Mouse (Mus musculus) embryo, embryonic 10.5 days (tissue): Measurements from ENCODE around the gene Trub2.
"Not testable (repeated sequence)": the region's sequence is repeated elsewhere in the genome, so short reads cannot be mapped to it uniquely, and the experiment has no call there.

Source experiments
- DNase-seq: peaks from one replicate; pipeline ENCODE4 v3.0.0-alpha.2; 2015; ENCODE audit warnings: low spot score

The Trub2 gene

DNA sequence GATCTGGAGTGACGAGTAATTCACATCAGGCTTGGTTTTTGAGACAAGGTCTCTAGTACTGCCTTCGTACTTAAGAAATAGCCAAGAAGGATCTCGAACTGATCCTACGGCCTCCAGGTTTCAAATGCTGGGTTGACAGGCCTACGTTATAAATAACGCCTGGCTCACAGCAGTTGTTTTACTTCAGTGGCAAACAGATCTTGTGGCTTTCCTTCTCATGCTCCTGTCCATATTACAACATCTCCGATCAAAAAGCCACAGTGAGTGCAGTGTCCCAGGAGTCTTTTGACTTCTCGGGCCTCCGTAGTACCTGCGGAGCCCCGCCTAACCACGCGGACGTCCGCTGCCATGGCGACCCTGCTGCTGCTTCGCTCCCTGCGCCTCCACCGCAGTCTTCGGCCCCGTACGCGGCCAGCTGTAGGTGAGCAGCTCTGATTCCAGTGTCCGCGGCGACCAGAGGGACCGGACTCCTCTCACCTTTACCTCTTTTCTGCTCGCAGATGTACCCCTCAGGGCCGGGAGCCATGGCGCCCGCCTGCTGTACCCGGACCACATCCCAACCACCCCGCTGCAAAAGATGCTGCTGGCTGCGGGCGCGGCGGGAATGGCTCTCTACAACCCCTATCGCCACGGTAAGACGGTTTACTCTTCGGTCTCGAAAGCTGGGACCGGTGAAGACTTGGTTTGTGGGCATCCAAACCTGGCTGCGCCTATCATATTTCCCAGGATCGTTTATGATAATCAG, at the start of gene Trub2:
Trub2 (minus strand) TSS at position 566 of the 745 bp plus-strand sequence.
- peak; percentile 87 for DNase-seq

DNA sequence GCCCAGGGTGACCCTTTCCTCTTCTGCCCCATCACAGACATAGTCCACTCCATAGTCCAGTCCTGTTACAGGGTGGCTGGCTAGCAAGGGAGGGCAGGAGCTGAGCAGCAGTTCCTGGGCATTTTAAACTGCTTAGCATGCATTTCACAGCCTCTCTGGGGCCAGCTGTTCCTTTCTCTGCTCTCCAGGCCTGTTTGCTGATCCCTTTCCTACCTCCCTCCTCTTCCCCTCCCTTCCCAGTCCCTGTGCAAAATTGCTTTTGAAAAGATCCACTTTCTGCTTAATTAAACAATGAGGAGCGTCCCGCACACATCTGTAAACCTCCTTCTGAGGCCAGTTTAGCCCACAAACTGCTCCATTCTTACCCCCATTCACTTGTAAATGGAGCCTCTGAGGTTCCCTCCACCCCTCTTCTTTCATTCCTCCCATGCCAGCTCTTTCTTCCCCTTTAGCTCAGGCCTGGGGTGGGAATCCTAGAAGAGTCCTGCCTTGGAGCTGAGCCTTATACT, 47.1 kb upstream of the Trub2 start:
- peak; percentile 72 for DNase-seq

DNA sequence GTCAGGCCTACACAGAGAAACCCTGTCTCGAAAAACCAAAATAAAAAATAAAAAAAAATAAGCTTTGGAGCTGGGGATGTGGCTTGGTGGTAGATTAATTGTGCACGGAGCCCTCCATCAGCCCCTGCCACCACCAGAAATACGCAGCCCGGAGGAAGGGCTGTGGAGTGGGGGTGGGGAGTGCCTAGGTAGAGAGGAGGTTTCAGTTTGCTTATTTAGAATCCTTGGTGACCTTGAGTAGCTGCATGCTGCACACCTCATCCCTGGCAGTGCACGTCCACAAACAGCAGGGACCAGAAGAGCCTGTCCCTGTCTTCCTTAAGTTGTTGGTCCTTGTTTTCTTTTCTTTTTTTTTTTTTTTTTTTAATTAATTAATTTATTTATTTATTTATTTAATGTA, 45.5 kb upstream of the Trub2 start:
- no peak for DNase-seq

DNA sequence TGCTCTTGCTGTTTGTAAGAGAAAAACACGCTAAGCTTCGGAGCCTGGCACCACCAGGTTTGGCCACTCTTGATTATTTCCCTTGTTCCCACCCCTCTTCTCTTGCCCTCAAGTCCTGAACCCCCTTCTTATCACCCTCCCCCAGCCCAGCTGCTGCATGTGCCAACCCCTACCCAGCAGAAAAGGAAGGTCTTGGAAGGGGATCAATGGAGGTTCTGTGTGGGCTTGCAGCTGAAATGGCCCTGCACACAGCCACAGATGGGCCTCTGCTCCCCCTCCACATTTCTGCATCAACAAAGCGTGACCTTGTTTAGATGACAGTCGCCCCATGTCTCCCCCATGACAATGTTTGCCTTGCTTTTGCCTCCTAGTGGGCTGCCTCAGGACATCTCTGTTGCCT, 42.8 kb upstream of the Trub2 start:
- DNase-seq: no peak

DNA sequence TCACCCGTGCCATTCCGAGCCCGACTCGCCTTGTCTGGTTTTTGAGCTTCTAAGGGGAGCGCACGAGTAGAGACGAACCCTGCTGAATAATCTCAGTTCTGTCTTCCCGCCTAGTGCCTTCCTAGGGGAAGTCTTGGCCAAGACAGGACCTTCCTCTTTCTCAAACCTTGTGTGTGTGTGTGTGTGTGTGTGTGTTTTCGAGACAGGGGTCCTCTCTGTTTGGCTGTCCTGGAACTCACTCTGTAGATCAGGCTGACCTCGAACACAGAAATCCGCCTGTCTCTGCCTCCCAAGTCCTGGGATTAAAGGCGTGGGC, 39.4 kb upstream of the Trub2 start:
- DNase-seq: no peak

DNA sequence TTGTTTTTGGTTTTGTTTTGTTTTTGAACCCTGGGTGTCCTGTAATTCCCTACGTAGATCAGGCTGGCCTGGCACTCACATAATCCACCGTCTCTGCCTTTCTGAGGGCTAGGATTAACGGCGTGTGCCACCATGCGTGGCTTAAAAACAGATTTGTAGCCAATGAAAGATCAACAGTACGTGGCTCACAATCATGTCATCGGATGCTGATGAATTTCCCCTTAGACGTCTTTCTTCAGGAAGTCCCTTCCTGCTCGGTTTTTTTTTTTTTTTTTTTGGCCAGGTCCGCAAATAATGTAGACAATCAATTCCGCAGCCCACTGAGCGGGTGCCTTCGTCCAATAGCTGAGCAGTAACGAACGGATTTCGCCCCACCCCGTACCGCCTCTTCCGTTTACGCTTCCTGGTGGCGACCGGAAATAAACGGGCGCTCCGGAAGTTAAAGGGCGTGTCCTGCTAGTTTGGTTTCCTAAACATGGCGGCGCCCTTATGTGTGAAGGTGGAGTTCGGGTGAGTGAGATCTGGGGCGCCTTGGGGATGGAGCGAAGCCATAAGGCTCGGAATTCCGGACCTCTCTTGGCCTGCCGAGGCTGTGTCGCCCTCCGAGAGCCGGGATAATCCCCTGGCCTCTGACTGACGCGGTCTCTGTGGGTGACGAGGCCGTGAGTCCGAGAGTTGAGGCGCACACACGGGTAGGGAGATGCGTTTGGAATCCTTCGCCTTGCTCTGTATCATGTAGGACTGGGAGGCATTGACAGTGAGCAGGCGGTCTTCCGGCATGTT, 38.8 kb upstream of the Trub2 start:
- DNase-seq: peak; percentile 99

DNA sequence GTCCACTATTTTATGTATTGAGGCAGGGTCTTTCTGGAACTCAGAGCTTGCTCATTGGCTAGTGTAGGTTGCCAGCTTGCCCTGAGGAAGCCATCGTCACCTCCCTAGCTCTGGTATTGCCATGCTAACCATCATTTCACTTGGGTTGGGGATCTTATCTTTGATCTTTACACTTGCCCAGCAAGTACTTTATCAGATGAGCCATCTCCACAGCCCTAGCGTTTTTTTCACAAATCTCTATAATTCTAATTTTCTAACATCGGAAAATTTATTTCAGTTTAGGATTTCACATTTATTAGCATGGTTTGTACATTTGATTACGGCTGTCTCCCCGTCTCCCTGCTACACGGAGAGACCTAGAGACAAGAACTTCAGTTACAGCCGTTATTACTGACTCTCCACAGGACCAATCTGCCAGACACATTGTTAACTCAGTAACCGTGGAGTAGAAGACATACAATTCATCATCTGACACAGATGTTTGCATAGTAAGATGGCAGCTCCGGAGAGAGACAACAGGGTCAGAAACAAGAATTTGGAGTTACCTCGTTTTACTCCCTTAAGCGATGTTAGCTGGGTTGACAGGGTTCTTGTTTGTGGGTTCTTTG, 38.1 kb upstream of the Trub2 start:
- DNase-seq: peak; percentile 62

DNA sequence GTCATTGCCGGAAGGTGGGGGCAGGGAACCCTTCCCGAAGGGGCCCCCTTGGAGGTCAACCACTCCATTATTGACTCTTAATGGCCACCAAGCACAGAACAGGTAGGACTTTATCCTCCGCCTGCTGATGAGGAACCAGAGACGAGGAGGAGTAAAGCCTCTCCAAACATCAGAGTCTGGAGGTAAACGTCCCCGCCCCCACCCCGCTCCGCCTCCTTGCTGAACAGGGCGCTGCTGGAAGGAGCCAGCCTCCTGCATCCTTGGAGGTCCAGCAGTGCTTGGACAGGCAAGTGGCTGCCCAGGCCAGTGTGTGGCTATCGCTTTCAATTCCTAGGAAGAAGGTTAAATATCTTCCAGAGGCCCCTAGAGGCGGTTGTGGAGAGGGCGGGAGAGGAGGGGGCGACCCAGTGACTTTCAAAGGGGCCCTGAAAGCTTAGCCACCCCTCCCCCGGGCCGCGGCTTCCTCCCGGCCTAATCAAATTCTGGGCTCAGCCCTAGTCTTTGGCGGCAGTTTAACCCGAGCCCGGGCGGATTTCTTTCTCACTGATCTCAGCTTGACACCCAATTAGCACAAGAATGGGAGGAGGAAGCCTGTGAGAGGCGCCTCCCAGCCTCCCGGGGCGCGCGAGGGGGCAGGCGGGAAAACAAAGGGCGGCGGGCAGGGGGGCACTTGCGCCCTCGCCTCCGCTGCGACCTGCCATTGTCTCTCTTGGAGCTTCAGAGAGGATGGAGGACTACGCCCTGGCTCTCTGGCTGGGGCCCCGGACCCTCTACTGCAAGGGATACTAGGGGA, 31.9 kb upstream of the Trub2 start, which contains the start of gene Urm1:
Urm1 (plus strand) TSS at position 51 of the 793 bp plus-strand sequence.
- DNase-seq: peak; percentile 96

DNA sequence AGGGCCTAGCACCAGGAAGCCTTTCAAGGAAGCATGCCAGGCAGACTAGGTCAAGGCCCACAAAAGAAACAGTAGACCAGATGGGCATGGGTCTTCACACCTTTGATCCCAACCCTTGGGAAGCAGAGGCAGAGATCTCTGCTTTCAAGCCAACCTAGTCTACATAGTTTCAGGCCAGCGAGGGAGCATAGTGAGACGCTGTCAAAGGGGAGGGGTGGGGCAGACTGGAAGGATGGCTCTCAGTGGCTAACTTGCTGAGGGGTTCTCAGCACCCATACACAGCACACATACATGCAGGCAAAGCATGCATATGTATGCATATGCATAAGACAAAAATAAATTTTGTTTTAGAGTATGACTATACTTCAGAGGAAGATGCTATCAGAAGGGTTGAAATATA, 31.1 kb upstream of the Trub2 start:
- no peak for DNase-seq

DNA sequence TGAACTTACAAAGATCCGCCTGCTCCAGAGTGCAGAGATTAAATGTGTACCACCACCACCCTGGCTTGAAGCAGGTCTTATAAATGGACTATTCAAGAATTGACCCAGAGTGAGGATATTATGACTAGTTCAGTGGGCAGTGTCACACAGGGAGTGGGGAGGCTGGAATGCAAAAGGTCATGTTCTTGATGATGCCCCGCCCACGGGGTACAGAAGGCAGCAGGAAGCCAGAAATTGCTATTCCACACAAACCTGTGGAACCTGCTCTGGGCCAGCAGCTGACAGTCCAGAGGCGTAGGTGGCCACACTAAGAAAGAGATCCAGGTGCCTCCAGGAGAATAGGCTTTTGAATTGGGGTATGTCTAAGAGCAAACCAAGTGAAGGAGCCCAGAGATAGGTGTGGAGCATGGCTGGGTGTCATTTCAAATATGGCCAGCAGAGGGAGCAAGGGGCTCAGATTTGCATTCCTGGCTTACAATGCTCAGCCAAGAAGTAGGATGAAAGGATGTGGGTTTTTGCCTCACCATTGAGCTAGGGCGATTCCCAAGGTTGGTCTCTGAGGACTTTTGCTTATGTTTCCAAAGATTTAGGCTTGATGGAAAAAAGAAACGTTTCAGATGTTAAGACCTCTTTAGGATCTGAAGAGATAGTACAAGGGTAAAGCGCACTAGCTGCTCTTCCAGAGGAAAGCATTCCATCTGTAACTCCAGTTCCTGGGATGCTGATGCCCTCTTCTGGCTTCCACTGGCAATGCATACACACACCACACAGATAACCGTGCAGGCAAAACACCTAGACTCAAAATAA, 29.3 kb upstream of the Trub2 start:
- DNase-seq: peak; percentile 93

DNA sequence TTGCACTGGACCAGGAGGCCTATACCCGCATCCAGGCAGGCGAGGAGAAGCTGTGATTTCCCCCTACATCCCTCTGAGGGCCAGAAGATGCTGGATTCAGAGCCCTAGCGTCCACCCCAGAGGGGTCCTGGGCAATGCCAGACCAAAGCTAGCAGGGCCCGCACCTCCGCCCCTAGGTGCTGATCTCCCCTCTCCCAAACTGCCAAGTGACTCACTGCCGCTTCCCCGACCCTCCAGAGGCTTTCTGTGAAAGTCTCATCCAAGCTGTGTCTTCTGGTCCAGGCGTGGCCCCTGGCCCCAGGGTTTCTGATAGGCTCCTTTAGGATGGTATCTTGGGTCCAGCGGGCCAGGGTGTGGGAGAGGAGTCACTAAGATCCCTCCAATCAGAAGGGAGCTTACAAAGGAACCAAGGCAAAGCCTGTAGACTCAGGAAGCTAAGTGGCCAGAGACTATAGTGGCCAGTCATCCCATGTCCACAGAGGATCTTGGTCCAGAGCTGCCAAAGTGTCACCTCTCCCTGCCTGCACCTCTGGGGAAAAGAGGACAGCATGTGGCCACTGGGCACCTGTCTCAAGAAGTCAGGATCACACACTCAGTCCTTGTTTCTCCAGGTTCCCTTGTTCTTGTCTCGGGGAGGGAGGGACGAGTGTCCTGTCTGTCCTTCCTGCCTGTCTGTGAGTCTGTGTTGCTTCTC, 27.5 kb upstream of the Trub2 start:
- DNase-seq: no peak

DNA sequence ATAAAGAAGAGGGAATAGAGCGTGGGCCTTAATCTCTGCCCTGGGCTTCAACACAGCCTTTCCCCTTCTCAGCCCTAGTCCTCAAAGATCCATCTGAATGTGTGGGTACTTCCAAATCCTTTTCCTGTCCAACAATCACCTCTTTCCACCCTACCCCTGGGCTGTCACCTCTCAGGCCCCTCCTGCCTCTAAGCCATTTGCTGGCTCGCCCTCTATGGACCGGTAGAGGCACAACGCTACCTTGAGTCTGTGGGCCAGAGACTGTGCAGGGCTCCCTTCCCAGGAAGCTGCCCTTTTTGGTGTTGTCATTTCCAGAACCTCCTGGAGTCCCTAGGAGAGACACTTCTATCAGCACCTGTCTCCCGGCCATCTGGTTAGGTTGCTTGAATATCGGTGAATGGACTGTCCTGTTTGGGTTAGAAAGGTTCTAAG, 15.1 kb upstream of the Trub2 start:
- DNase-seq: peak; percentile 59

DNA sequence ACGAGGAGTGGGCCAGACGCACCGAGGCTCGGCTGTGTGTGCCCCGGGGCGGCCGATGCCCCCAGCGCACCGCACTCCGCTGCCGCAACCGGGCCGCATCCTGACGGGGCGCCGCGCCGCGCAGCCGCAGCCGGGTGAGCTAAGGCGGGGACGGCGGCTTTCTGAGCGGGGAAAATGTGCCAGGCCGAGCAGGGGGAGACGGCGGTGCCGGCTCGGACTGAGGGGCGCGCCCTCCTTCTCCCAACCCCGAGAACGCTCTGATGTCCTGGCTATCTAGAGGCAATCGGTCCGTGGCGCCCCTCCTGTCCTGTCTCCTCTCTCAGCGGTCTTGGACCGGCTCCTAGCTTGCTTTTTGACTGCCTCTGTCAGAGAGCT, 14.5 kb upstream of the Trub2 start:
- DNase-seq: peak; percentile 48

DNA sequence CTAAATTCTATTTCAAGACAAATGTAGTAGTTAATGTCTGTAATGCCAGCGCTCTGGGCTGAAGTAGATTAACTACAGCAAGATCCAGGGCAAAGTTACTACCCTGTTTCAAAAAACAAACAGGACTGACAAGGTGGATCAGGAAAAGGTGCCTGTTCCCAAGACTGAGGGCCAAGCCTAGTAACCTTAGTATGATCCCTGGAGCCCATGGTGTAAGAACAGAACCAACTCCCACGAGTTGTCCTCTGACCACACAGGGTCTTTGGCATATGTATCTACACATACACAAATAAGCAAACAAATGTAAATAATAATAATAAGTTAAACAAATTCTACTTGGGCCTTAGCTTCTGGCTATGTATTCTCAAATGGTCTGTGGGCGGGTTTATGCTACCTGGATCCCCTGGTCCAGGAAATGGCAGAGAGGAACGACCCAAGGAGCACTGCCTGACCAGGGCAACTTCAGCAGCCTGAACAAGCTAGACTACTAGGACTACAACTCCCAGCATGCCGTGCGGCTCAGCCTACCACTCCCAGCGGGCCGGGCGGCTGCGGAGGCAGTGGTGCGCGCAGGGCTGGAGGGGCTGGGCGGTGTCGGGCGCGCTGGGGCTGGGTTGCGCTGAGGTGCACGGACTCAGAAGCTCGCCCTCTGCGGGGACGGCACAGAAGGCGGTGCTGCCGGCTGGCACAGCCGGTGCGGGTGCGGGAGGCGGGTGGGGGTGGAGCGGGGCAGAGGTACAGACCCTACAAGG, 13.9 kb upstream of the Trub2 start, which contains the start of gene Slc27a4:
Slc27a4 (plus strand) TSS at position 560 of the 752 bp plus-strand sequence.
- DNase-seq: peak; percentile 97

DNA sequence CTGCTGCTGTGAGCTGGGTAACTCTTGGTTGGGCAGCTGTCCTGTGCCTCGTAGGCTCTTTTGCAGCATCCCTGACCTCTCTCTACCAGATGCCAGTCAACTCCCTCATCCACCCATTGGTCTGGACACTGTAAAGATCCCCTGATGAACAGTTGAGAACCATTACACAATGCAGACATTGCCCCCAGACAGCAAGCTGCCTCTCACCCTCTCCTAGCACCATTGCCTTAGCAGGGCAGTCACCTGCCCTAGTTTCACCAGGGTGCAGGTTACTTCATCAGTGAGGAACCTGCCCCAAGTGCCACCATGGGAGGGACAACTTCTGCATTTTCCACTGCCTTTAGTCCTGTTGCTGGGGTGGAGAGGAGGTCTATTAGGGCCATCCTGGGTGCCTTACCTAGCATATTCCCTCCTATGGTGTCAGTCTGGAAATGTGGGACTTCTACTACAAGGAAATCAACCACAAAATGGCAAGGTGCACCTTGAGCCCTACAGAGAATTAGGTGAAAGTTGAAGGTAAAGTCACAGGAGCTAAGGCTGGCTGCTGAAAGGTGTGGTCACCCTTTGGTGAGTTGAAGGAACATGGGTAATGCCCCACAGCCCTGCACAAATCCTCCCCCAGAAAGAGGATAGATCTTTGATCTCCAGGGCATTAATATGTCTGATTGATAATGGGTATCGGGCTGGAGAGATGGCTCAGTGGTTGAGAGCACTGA, 4.6 kb upstream of the Trub2 start:
- no peak for DNase-seq

DNA sequence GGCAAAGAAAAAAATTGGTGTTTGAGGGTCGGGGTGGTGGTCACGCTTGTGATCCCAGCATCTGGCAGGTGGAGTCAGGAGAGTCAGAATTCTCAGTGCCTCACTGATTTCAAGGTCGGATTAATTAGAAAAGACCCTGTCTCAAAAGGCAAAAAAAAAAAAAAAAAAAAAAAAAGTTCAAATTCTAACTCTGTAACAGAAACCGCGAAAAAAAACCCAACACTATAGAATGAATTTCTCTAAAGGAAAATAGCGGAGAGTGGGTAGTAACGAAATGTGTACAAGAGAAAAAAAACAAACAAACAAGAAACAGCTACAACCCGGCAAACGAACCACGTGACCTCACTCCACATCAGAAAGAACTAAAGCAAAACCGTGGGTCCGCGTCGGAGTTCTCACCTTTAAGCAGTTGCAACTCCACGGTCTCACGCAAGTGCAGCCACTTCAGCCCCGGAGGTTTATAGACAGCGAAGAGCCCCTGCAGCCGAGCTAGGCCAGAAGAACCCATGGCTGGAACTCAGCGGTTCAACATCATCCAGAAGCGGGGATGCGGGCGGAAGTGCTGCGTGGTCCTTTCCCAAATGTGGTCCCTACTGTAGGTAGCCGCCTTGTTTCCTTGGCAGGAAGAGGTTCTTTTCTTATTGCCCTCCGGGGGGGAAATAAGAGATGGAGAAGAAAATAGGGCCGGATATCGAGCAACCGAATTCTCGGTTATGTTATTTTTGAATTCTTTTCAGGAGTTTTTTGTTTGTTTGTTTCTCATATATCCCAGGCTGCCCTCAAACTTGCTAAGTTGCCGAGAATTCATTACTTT, 991 bp downstream of the Trub2 start, which contains the start of gene Coq4:
Coq4 (plus strand) TSS at position 390 of the 814 bp plus-strand sequence.
- DNase-seq: peak; percentile 97

DNA sequence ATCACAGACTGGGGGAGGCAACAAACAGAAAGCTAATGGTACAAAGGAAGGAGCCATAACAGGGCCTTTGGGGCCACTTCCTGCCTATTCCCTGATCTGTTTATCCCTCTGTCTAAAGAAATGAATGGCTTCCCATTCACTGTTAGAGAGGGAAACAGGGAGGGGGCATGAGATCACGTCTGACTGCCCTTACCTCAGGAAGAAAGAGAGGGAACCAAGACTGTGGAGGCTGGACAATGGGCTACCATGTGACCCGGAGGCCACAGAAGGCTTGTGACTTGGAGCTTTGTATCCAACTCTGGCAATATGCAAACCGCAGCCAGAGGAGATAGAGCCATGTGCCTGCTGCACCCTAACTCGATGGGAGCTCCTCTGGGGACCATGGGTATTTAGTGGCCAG, 4.0 kb downstream of the Trub2 start:
- peak; percentile 8 for DNase-seq

DNA sequence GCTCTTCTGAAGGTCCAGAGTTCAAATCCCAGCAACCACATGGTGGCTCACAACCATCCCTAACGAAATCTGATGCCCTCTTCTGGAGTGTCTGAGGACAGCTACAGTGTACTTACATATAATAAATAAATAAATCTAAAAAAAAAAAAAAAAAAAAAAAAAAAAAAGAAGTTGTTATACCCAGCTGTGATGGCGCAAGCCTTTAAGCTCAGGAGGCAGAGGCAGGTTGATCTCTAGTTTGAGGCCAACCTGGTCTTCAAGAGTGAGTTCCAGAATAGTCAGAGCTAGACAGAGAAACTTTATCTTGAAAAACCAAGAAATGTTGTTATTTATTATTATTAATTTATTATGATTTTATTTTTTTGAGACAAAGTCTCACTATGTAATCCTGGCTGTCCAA, 7.0 kb downstream of the Trub2 start:
- DNase-seq: not testable (repeated sequence)
